Comparison of ENCODE assay signal across 25 mouse cellular contexts in genomic region chr14:107009617-107010016, GRCm38 (mm10).
A peak's percentile ranks its signal among the peaks of the same experiment; 100 is the strongest.
DNase-seq lines count a peak whose midpoint lies in the region; ATAC-seq and TF ChIP-seq lines count a peak whose summit lies in the region.
"Had no signal": no experiment of that assay in that cellular context is flagged by ENCODE, and none has a peak within 500 bp of the region (broad histone marks: within the 10 kb centered on the region; RNA-seq: fewer than 3 reads in every experiment).

No protein-coding gene starts in this region.

- no peaks in the 10 kb centered on the region for H3K4me1 ChIP-seq in forebrain, embryonic 13.5 days
- H3K4me1 ChIP-seq in forebrain, embryonic 12.5 days, result no peaks in the 10 kb centered on the region
- H3K4me1 ChIP-seq in lung, embryonic 14.5 days (ENCODE audit: insufficient read depth), result no peaks in the 10 kb centered on the region
- no peaks in the 10 kb centered on the region for H3K4me1 ChIP-seq in MEL (ENCODE audit: control insufficient read depth in 1 of 2, insufficient read depth in 2 of 2, low read length in 2 of 2)
- no peaks in the 10 kb centered on the region for H3K4me1 ChIP-seq in limb, embryonic 14.5 days (ENCODE audit: control insufficient read depth, insufficient read depth, low read length)
- H3K4me1 ChIP-seq in kidney, embryonic 14.5 days (ENCODE audit: control insufficient read depth, insufficient read depth, low read length), result no peaks in the 10 kb centered on the region
- H3K4me1 ChIP-seq: embryonic facial prominence, embryonic 12.5 days; heart, embryonic 12.5 days; hindbrain, embryonic 15.5 days; liver, embryonic 12.5 days; midbrain, embryonic 13.5 days; neural tube, embryonic 13.5 days had no signal

- no peaks in the 10 kb centered on the region for H3K36me3 ChIP-seq in forebrain, embryonic 13.5 days (ENCODE audit: poor library complexity, severe bottlenecking)
- H3K36me3 ChIP-seq in forebrain, embryonic 12.5 days (replicated peaks), result no peaks in the 10 kb centered on the region
- H3K36me3 ChIP-seq in lung, embryonic 14.5 days (ENCODE audit: insufficient read depth), result no peaks in the 10 kb centered on the region
- no peaks in the 10 kb centered on the region for H3K36me3 ChIP-seq in MEL (ENCODE audit: control insufficient read depth in 1 of 2, insufficient read depth in 2 of 2, low read length in 2 of 2)
- no peaks in the 10 kb centered on the region for H3K36me3 ChIP-seq in limb, embryonic 14.5 days (ENCODE audit: control insufficient read depth, insufficient read depth, low read length)
- no peaks in the 10 kb centered on the region for H3K36me3 ChIP-seq in kidney, embryonic 14.5 days (ENCODE audit: control insufficient read depth, insufficient read depth, low read length)
- H3K36me3 ChIP-seq: embryonic facial prominence, embryonic 12.5 days; heart, embryonic 12.5 days; hindbrain, embryonic 15.5 days; liver, embryonic 12.5 days; midbrain, embryonic 13.5 days; neural tube, embryonic 13.5 days had no signal

- no peak for TF ChIP-seq CTCF in lung, embryonic 14.5 days (IDR thresholded peaks at IDR 0.05; ENCODE audit: low read depth)
- TF ChIP-seq CTCF in MEL (IDR thresholded peaks at IDR 0.05 in 2 of 3, conservative IDR thresholded peaks at IDR 0.05 in 1 of 3; ENCODE audit: control insufficient read depth in 1 of 3, insufficient read depth in 1 of 3, low read depth in 2 of 3, low read length in 3 of 3, poor library complexity in 1 of 3, severe bottlenecking in 1 of 3), result no peak

- H3K79me2 ChIP-seq in MEL (ENCODE audit: control insufficient read depth, insufficient read depth, low read length, poor library complexity), result no peaks in the 10 kb centered on the region

- TF ChIP-seq POLR2A in MEL (IDR thresholded peaks at IDR 0.05; ENCODE audit: control insufficient read depth in 1 of 2, insufficient read depth in 1 of 2, low read depth in 1 of 2, low read length in 2 of 2, poor library complexity in 1 of 2), result no peak
- no peak for TF ChIP-seq POLR2A in limb, embryonic 14.5 days (IDR thresholded peaks at IDR 0.05; ENCODE audit: borderline replicate concordance, extremely low read depth, insufficient read depth, insufficient read length)

- ATAC-seq in forebrain, embryonic 13.5 days, result 0 out of 2 replicates have a peak, but pooled peaks have one; percentile 10
- ATAC-seq in forebrain, embryonic 12.5 days (ENCODE audit: low FRiP score), result no peak
- ATAC-seq in lung, embryonic 14.5 days (ENCODE audit: insufficient read depth), result no peak
- peak; percentile 63; the same call in 1 of the 2 replicates for ATAC-seq in limb, embryonic 14.5 days (ENCODE audit: low FRiP score, low read depth)
- ATAC-seq in kidney, embryonic 14.5 days (ENCODE audit: low FRiP score, low TSS enrichment), result no peak
- ATAC-seq: liver, embryonic 12.5 days; liver, postnatal 0 days; lung, postnatal 0 days; midbrain, embryonic 13.5 days had no signal

- no peak for TF ChIP-seq RAD21 in MEL (IDR thresholded peaks at IDR 0.05; ENCODE audit: low read depth, low read length)

- H3K27ac ChIP-seq in forebrain, embryonic 13.5 days, result no peak overlapping the region
- H3K27ac ChIP-seq in forebrain, embryonic 12.5 days, result no peak overlapping the region
- no peak overlapping the region for H3K27ac ChIP-seq in lung, embryonic 14.5 days (ENCODE audit: low read depth)
- no peak overlapping the region for H3K27ac ChIP-seq in MEL (ENCODE audit: control insufficient read depth, low read depth, low read length)
- no peak overlapping the region for H3K27ac ChIP-seq in limb, embryonic 14.5 days (replicated peaks; ENCODE audit: low read depth, low read length)
- no peak overlapping the region for H3K27ac ChIP-seq in kidney, embryonic 14.5 days (ENCODE audit: low read depth, low read length)
- H3K27ac ChIP-seq: embryonic facial prominence, embryonic 12.5 days; heart, adult 2 months; hindbrain, embryonic 15.5 days; liver, embryonic 12.5 days; macrophage; midbrain, embryonic 13.5 days; neural tube, embryonic 13.5 days had no signal

- H3K27me3 ChIP-seq in forebrain, embryonic 13.5 days, result no peaks in the 10 kb centered on the region
- H3K27me3 ChIP-seq in forebrain, embryonic 12.5 days, result no peaks in the 10 kb centered on the region
- no peaks in the 10 kb centered on the region for H3K27me3 ChIP-seq in lung, embryonic 14.5 days (ENCODE audit: insufficient read depth, low read length)
- no peaks in the 10 kb centered on the region for H3K27me3 ChIP-seq in MEL (ENCODE audit: control insufficient read depth in 1 of 2, insufficient read depth in 2 of 2, low read length in 2 of 2)
- H3K27me3 ChIP-seq in limb, embryonic 14.5 days (ENCODE audit: control insufficient read depth, insufficient read depth, low read length), result no peaks in the 10 kb centered on the region
- no peaks in the 10 kb centered on the region for H3K27me3 ChIP-seq in kidney, embryonic 14.5 days (ENCODE audit: control insufficient read depth, insufficient read depth, low read length)
- H3K27me3 ChIP-seq: embryonic facial prominence, embryonic 12.5 days; heart, embryonic 12.5 days; hindbrain, embryonic 15.5 days; liver, embryonic 12.5 days; midbrain, embryonic 13.5 days; neural tube, embryonic 13.5 days had no signal

- 81% methylated on average over 2 of the region's 2 CpGs for WGBS in forebrain, embryonic 13.5 days
- 75% methylated on average over 2 of the region's 2 CpGs for WGBS in forebrain, embryonic 12.5 days
- WGBS in lung, embryonic 14.5 days, result 31% methylated on average over 2 of the region's 2 CpGs
- 48% methylated on average over 2 of the region's 2 CpGs for WGBS in limb, embryonic 14.5 days
- 55% methylated on average over 2 of the region's 2 CpGs for WGBS in kidney, embryonic 14.5 days

- no peak overlapping the region for H3K9ac ChIP-seq in forebrain, embryonic 13.5 days
- H3K9ac ChIP-seq in forebrain, embryonic 12.5 days, result no peak overlapping the region
- H3K9ac ChIP-seq in lung, embryonic 14.5 days, result no peak overlapping the region
- H3K9ac ChIP-seq in MEL (ENCODE audit: control insufficient read depth, low read depth, low read length, poor library complexity, severe bottlenecking), result no peak overlapping the region
- H3K9ac ChIP-seq in limb, embryonic 14.5 days (ENCODE audit: low read depth, low read length, severe bottlenecking), result no peak overlapping the region
- no peak overlapping the region for H3K9ac ChIP-seq in kidney, embryonic 14.5 days (ENCODE audit: low read depth, low read length)
- H3K9ac ChIP-seq: embryonic facial prominence, embryonic 12.5 days; heart, embryonic 12.5 days; hindbrain, embryonic 15.5 days; liver, embryonic 12.5 days; liver, postnatal 0 days; midbrain, embryonic 13.5 days; neural tube, embryonic 13.5 days had no signal

- H3K4me2 ChIP-seq in forebrain, embryonic 13.5 days, result no peak overlapping the region
- no peak overlapping the region for H3K4me2 ChIP-seq in forebrain, embryonic 12.5 days
- no peak overlapping the region for H3K4me2 ChIP-seq in lung, embryonic 14.5 days
- no peak overlapping the region for H3K4me2 ChIP-seq in limb, embryonic 14.5 days (replicated peaks; ENCODE audit: low read depth, low read length, severe bottlenecking)
- no peak overlapping the region for H3K4me2 ChIP-seq in kidney, embryonic 14.5 days (replicated peaks; ENCODE audit: low read depth, low read length)
- H3K4me2 ChIP-seq: embryonic facial prominence, embryonic 12.5 days; heart, embryonic 12.5 days; hindbrain, embryonic 15.5 days; liver, embryonic 12.5 days; midbrain, embryonic 13.5 days; neural tube, embryonic 13.5 days had no signal

- H3K4me3 ChIP-seq in forebrain, embryonic 13.5 days, result no peak overlapping the region
- H3K4me3 ChIP-seq in forebrain, embryonic 12.5 days (replicated peaks), result no peak overlapping the region
- H3K4me3 ChIP-seq in lung, embryonic 14.5 days (ENCODE audit: low read depth, low read length), result no peak overlapping the region
- H3K4me3 ChIP-seq in MEL (ENCODE audit: control insufficient read depth in 1 of 2, insufficient read depth in 1 of 2, low read depth in 2 of 2, low read length in 2 of 2), result peak overlapping the region; percentile 37 to 38
- H3K4me3 ChIP-seq in limb, embryonic 14.5 days (replicated peaks; ENCODE audit: low read length), result no peak overlapping the region
- no peak overlapping the region for H3K4me3 ChIP-seq in kidney, embryonic 14.5 days (ENCODE audit: low read length)
- H3K4me3 ChIP-seq: embryonic facial prominence, embryonic 12.5 days; heart, adult 2 months; heart, embryonic 12.5 days; hindbrain, embryonic 15.5 days; liver, embryonic 12.5 days; midbrain, embryonic 13.5 days; myocyte; neural tube, embryonic 13.5 days had no signal

- H3K9me3 ChIP-seq in forebrain, embryonic 13.5 days (replicated peaks), result no peaks in the 10 kb centered on the region
- H3K9me3 ChIP-seq in forebrain, embryonic 12.5 days, result no peaks in the 10 kb centered on the region
- H3K9me3 ChIP-seq in lung, embryonic 14.5 days (ENCODE audit: low read depth, low read length), result no peaks in the 10 kb centered on the region
- H3K9me3 ChIP-seq in MEL (replicated peaks; ENCODE audit: insufficient read depth, low read length), result no peaks in the 10 kb centered on the region
- H3K9me3 ChIP-seq in limb, embryonic 14.5 days (ENCODE audit: control insufficient read depth, low read length), result no peaks in the 10 kb centered on the region
- H3K9me3 ChIP-seq in kidney, embryonic 14.5 days (ENCODE audit: control insufficient read depth, low read length), result no peaks in the 10 kb centered on the region
- H3K9me3 ChIP-seq: embryonic facial prominence, embryonic 12.5 days; heart, embryonic 12.5 days; hindbrain, embryonic 15.5 days; liver, embryonic 12.5 days; midbrain, embryonic 13.5 days; neural tube, embryonic 13.5 days had no signal

- peak; percentile 38 for DNase-seq in lung, embryonic 14.5 days
- no peak for DNase-seq in lung, postnatal 14 days
- peak; percentile 11 for DNase-seq in MEL (ENCODE audit: low read depth, low spot score)
- peak; percentile 52 for DNase-seq in limb, embryonic 14.5 days (ENCODE audit: low spot score)
- DNase-seq: adrenal gland, postnatal 14 days; cerebellum, adult 2 months; cerebellum, postnatal 25 days; heart, adult 2 months; kidney, adult 18-20 months; kidney, postnatal 4 days; liver, postnatal 0 days; right cerebral cortex, postnatal 14 days; thymus, postnatal 4 days had no signal

- TF ChIP-seq EP300 in MEL (IDR thresholded peaks at IDR 0.05; ENCODE audit: low read depth in 1 of 2, low read length in 2 of 2), result no peak

TF ChIP-seq in MEL, 35 proteins besides CTCF, POLR2A, EP300 and RAD21 (continues in another document):
- TF ChIP-seq ZMIZ1 (IDR thresholded peaks at IDR 0.05; ENCODE audit: low read depth, low read length), result no peak
- no peak for TF ChIP-seq HCFC1 (IDR thresholded peaks at IDR 0.05; ENCODE audit: low read depth, low read length)
- TF ChIP-seq TBP (IDR thresholded peaks at IDR 0.05; ENCODE audit: low read depth, low read length), result no peak
- no peak for TF ChIP-seq JUND (IDR thresholded peaks at IDR 0.05; ENCODE audit: low read depth, low read length)
- no peak for TF ChIP-seq E2F4 (IDR thresholded peaks at IDR 0.05; ENCODE audit: borderline replicate concordance, low read depth, low read length)
- TF ChIP-seq ETS1 (IDR thresholded peaks at IDR 0.05; ENCODE audit: low read depth, low read length), result no peak
- TF ChIP-seq POLR2AphosphoS5 (IDR thresholded peaks at IDR 0.05; ENCODE audit: borderline replicate concordance, low read depth, low read length), result no peak
- no peak for TF ChIP-seq POLR2AphosphoS2 (IDR thresholded peaks at IDR 0.05; ENCODE audit: low read length)
- no peak for TF ChIP-seq MYC (IDR thresholded peaks at IDR 0.05; ENCODE audit: low read depth, low read length)

Comparison
In these comparisons a context has a peak if more than half of its experiments do, and no peak if none do; other contexts are left out.
1. ATAC-seq: peak in forebrain, embryonic 13.5 days (single experiment) and limb, embryonic 14.5 days (single experiment); none in forebrain, embryonic 12.5 days (single experiment), lung, embryonic 14.5 days (single experiment) and kidney, embryonic 14.5 days (single experiment).
2. H3K4me3 ChIP-seq: peak in MEL (2 of 2); none in forebrain, embryonic 13.5 days (single experiment), forebrain, embryonic 12.5 days (single experiment), lung, embryonic 14.5 days (single experiment), limb, embryonic 14.5 days (single experiment) and kidney, embryonic 14.5 days (single experiment).